Mouse (Mus musculus): ENCODE results near the gene Agap1. TPM values are rescaled to one million over a fixed set of nuclear protein-coding genes. Genes with fewer than 3 reads are reported as not detected.

Gene Agap1
- polyA plus RNA-seq, 1 experiment from 2014 or later = 7.6 TPM

GRCm38 (mm10) chr1:89631747-89632146, 177.1 kb downstream of the Agap1 start:
- no peaks in the 10 kb centered on the region for H3K27me3 ChIP-seq (ENCODE audit: control insufficient read depth, insufficient read depth, low read depth, low read length)
- no peak overlapping the region for H3K4me3 ChIP-seq (ENCODE audit: low read length)
- no peaks in the 10 kb centered on the region; the same call in none of the 2 replicates for H3K36me3 ChIP-seq (ENCODE audit: control insufficient read depth, insufficient read depth, low read length)
- no peak overlapping the region for H3K9ac ChIP-seq (ENCODE audit: low read length)
- no peak overlapping the region for H3K27ac ChIP-seq (ENCODE audit: low read length)
- no peaks in the 10 kb centered on the region for H3K9me3 ChIP-seq (ENCODE audit: control insufficient read depth, low read length)
- WGBS = 26% methylated on average over 1 of the region's 1 CpGs
- H3K4me2 ChIP-seq (ENCODE audit: low read depth, low read length) = no peak overlapping the region
- ATAC-seq (ENCODE audit: low read depth) = no peak
- no peaks in the 10 kb centered on the region for H3K4me1 ChIP-seq (replicated peaks; ENCODE audit: control insufficient read depth, insufficient read depth, low read length)

GRCm38 (mm10) chr1:89634055-89634454, 179.4 kb downstream of the Agap1 start:
- Histone ChIP-seq H3K9me3 (ENCODE audit: control insufficient read depth, low read length) (no peaks in the 10 kb centered on the region), H3K4me3 (ENCODE audit: low read length) (no peak overlapping the region), H3K9ac (ENCODE audit: low read length) (no peak overlapping the region), H3K4me2 (ENCODE audit: low read depth, low read length) (no peak overlapping the region), H3K36me3 (ENCODE audit: control insufficient read depth, insufficient read depth, low read length) (peaks cover 3% of the 10 kb centered on the region), H3K27ac (ENCODE audit: low read length) (no peak overlapping the region), H3K4me1 (replicated peaks; ENCODE audit: control insufficient read depth, insufficient read depth, low read length) (no peaks in the 10 kb centered on the region), H3K27me3 (ENCODE audit: control insufficient read depth, insufficient read depth, low read depth, low read length) (no peaks in the 10 kb centered on the region)
- no peak for ATAC-seq (ENCODE audit: low read depth)
- 67% methylated on average over 14 of the region's 14 CpGs for WGBS

GRCm38 (mm10) chr1:89635131-89635530, 180.5 kb downstream of the Agap1 start:
- 91% methylated on average over 2 of the region's 2 CpGs for WGBS
- no peak for ATAC-seq (ENCODE audit: low read depth)
- Histone ChIP-seq H3K4me1 (replicated peaks; ENCODE audit: control insufficient read depth, insufficient read depth, low read length) (no peaks in the 10 kb centered on the region), H3K4me3 (ENCODE audit: low read length) (no peak overlapping the region), H3K9ac (ENCODE audit: low read length) (no peak overlapping the region), H3K27me3 (ENCODE audit: control insufficient read depth, insufficient read depth, low read depth, low read length) (no peaks in the 10 kb centered on the region), H3K4me2 (ENCODE audit: low read depth, low read length) (no peak overlapping the region), H3K27ac (ENCODE audit: low read length) (no peak overlapping the region), H3K9me3 (ENCODE audit: control insufficient read depth, low read length) (no peaks in the 10 kb centered on the region), H3K36me3 (ENCODE audit: control insufficient read depth, insufficient read depth, low read length) (peaks cover 3% of the 10 kb centered on the region; the same call in 1 of the 2 replicates)

- H3K27me3 ChIP-seq (ENCODE audit: control insufficient read depth, insufficient read depth, low read depth, low read length) = no peaks in the 10 kb centered on the region
- H3K36me3 ChIP-seq (ENCODE audit: control insufficient read depth, insufficient read depth, low read length) = peaks cover 3% of the 10 kb centered on the region; the same call in 1 of the 2 replicates
- no peak overlapping the region for H3K9ac ChIP-seq (ENCODE audit: low read length)
- no peak overlapping the region for H3K4me2 ChIP-seq (ENCODE audit: low read depth, low read length)
- no peak for ATAC-seq (ENCODE audit: low read depth)
- H3K27ac ChIP-seq (ENCODE audit: low read length) = no peak overlapping the region
- H3K4me1 ChIP-seq (replicated peaks; ENCODE audit: control insufficient read depth, insufficient read depth, low read length) = no peaks in the 10 kb centered on the region
- WGBS = 78% methylated on average over 4 of the region's 4 CpGs
- no peaks in the 10 kb centered on the region for H3K9me3 ChIP-seq (ENCODE audit: control insufficient read depth, low read length)
- H3K4me3 ChIP-seq (ENCODE audit: low read length) = no peak overlapping the region
These were observed 183.1 kb downstream of the Agap1 start for GRCm38 (mm10) chr1:89637670-89638069.

GRCm38 (mm10) chr1:89643445-89644100, 189.0 kb downstream of the Agap1 start:
- Histone ChIP-seq H3K27ac (ENCODE audit: low read length) (0 out of 2 replicates have a peak overlapping the region, but pooled peaks have one; percentile 11), H3K36me3 (ENCODE audit: control insufficient read depth, insufficient read depth, low read length) (peaks cover 2% of the 10 kb centered on the region; the same call in 1 of the 2 replicates), H3K4me3 (ENCODE audit: low read length) (no peak overlapping the region), H3K4me1 (replicated peaks; ENCODE audit: control insufficient read depth, insufficient read depth, low read length) (no peaks in the 10 kb centered on the region), H3K9ac (ENCODE audit: low read length) (no peak overlapping the region), H3K9me3 (ENCODE audit: control insufficient read depth, low read length) (no peaks in the 10 kb centered on the region), H3K27me3 (ENCODE audit: control insufficient read depth, insufficient read depth, low read depth, low read length) (no peaks in the 10 kb centered on the region), H3K4me2 (ENCODE audit: low read depth, low read length) (peak overlapping the region; percentile 13; the same call in 1 of the 2 replicates)
- peak; percentile 24; the same call in 1 of the 2 replicates for ATAC-seq (ENCODE audit: low read depth)
- WGBS = 51% methylated on average over 8 of the region's 8 CpGs

GRCm38 (mm10) chr1:89644120-89644519, 189.5 kb downstream of the Agap1 start:
- H3K9me3 ChIP-seq (ENCODE audit: control insufficient read depth, low read length) = no peaks in the 10 kb centered on the region
- H3K36me3 ChIP-seq (ENCODE audit: control insufficient read depth, insufficient read depth, low read length) = no peaks in the 10 kb centered on the region
- no peaks in the 10 kb centered on the region for H3K27me3 ChIP-seq (ENCODE audit: control insufficient read depth, insufficient read depth, low read depth, low read length)
- peak overlapping the region; percentile 13; the same call in 1 of the 2 replicates for H3K4me2 ChIP-seq (ENCODE audit: low read depth, low read length)
- no peak overlapping the region for H3K9ac ChIP-seq (ENCODE audit: low read length)
- WGBS = 57% methylated on average over 11 of the region's 11 CpGs
- 0 out of 2 replicates have a peak overlapping the region, but pooled peaks have one; percentile 11 for H3K27ac ChIP-seq (ENCODE audit: low read length)
- H3K4me3 ChIP-seq (ENCODE audit: low read length) = no peak overlapping the region
- H3K4me1 ChIP-seq (replicated peaks; ENCODE audit: control insufficient read depth, insufficient read depth, low read length) = no peaks in the 10 kb centered on the region
- ATAC-seq (ENCODE audit: low read depth) = peak; percentile 70

- H3K27me3 ChIP-seq (ENCODE audit: control insufficient read depth, insufficient read depth, low read depth, low read length) = no peaks in the 10 kb centered on the region
- H3K4me1 ChIP-seq (replicated peaks; ENCODE audit: control insufficient read depth, insufficient read depth, low read length) = no peaks in the 10 kb centered on the region
- H3K4me2 ChIP-seq (ENCODE audit: low read depth, low read length) = no peak overlapping the region
- H3K36me3 ChIP-seq (ENCODE audit: control insufficient read depth, insufficient read depth, low read length) = no peaks in the 10 kb centered on the region
- 18% methylated on average over 4 of the region's 4 CpGs for WGBS
- H3K4me3 ChIP-seq (ENCODE audit: low read length) = no peak overlapping the region
- no peak overlapping the region for H3K9ac ChIP-seq (ENCODE audit: low read length)
- ATAC-seq (ENCODE audit: low read depth) = no peak
- H3K27ac ChIP-seq (ENCODE audit: low read length) = no peak overlapping the region
- no peaks in the 10 kb centered on the region for H3K9me3 ChIP-seq (ENCODE audit: control insufficient read depth, low read length)
These were observed 191.9 kb downstream of the Agap1 start for GRCm38 (mm10) chr1:89646326-89647018.

- Histone ChIP-seq H3K4me3 (ENCODE audit: low read length) (no peak overlapping the region), H3K9ac (ENCODE audit: low read length) (no peak overlapping the region), H3K36me3 (ENCODE audit: control insufficient read depth, insufficient read depth, low read length) (no peaks in the 10 kb centered on the region), H3K9me3 (ENCODE audit: control insufficient read depth, low read length) (no peaks in the 10 kb centered on the region), H3K27me3 (ENCODE audit: control insufficient read depth, insufficient read depth, low read depth, low read length) (no peaks in the 10 kb centered on the region), H3K27ac (ENCODE audit: low read length) (no peak overlapping the region), H3K4me1 (replicated peaks; ENCODE audit: control insufficient read depth, insufficient read depth, low read length) (no peaks in the 10 kb centered on the region), H3K4me2 (ENCODE audit: low read depth, low read length) (no peak overlapping the region)
- ATAC-seq (ENCODE audit: low read depth) = no peak
- 64% methylated on average over 8 of the region's 8 CpGs for WGBS
These were observed 192.9 kb downstream of the Agap1 start for GRCm38 (mm10) chr1:89647505-89647904.

- Histone ChIP-seq H3K9ac (ENCODE audit: low read length) (no peak overlapping the region), H3K27me3 (ENCODE audit: control insufficient read depth, insufficient read depth, low read depth, low read length) (no peaks in the 10 kb centered on the region), H3K4me3 (ENCODE audit: low read length) (no peak overlapping the region), H3K36me3 (ENCODE audit: control insufficient read depth, insufficient read depth, low read length) (no peaks in the 10 kb centered on the region), H3K4me2 (ENCODE audit: low read depth, low read length) (no peak overlapping the region), H3K4me1 (replicated peaks; ENCODE audit: control insufficient read depth, insufficient read depth, low read length) (no peaks in the 10 kb centered on the region), H3K9me3 (ENCODE audit: control insufficient read depth, low read length) (no peaks in the 10 kb centered on the region), H3K27ac (ENCODE audit: low read length) (no peak overlapping the region)
- 77% methylated on average over 7 of the region's 7 CpGs for WGBS
- ATAC-seq (ENCODE audit: low read depth) = no peak
These were observed 196.0 kb downstream of the Agap1 start for GRCm38 (mm10) chr1:89650557-89650956.

Measured in lung, embryonic 16.5 days (tissue).